Mouse (Mus musculus): ENCODE data around the gene 1700001C19Rik. TPM values are rescaled to one million over a fixed set of nuclear protein-coding genes. Genes with fewer than 3 reads are reported as not detected.

Gene 1700001C19Rik
- polyA plus RNA-seq, 1 experiment from 2014 or later, result 0.45 TPM

DNA sequence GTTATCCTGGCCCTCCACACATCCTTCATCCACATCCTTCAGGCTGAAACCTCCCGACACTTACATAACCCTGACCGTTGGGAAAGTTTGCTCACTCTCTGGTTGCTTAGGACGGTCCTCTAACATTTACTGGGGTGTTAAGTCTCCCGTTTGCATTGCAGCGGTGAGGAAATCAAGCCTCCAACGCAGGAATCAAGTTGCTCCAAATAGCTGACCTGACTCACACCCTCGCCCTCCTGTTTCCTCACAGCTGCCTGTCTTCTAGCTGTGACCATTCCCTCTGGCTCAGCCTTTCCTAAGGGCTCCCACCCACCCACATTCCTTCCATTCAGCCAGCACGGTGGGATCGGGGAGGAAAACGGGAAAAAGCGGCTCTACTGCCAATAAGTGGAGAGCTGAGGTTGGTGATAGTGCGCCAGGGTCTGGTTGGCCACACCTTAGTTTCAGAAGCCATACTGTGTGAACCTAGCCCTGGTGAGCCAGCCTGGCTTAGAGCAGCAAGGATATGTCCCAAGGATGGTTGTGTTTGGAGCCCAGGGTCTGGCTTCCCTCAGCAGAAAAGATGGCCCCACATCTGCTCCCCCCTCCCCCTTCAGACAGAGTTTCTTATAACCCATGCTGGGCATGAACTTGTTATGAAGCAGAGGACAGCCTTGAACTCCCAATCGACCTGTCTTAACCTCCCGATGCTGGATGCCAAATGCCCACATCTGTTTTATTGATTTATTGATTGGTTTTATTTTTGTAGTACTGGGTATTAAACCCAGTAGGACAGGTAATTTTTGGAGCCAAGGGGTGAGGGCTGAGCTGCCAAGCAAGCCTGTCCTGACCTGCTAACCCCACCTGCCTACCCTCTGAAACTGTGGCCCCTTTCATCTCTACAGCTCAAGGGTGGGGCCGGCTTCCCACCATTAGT is 35.5 kb upstream of the 1700001C19Rik start:
- Histone ChIP-seq H3K9me3 (ENCODE audit: control insufficient read depth, low read length) (no peaks in the 10 kb centered on the region), H3K4me2 (replicated peaks; ENCODE audit: low read depth) (no peak overlapping the region), H3K4me1 (replicated peaks; ENCODE audit: control insufficient read depth, insufficient read depth) (peaks cover 3% of the 10 kb centered on the region; the same call in 1 of the 2 replicates), H3K27me3 (ENCODE audit: control insufficient read depth, insufficient read depth, low read length) (no peaks in the 10 kb centered on the region), H3K4me3 (ENCODE audit: low read depth, low read length) (no peak overlapping the region), H3K36me3 (ENCODE audit: control insufficient read depth, insufficient read depth, low read length) (no peaks in the 10 kb centered on the region), H3K27ac (replicated peaks) (peak overlapping the region; percentile 76), H3K9ac (ENCODE audit: low read length) (no peak overlapping the region)
- no peak for TF ChIP-seq EP300 (optimal IDR thresholded peaks at IDR 0.05)
- no peak for TF ChIP-seq CTCF (IDR thresholded peaks at IDR 0.05; ENCODE audit: low read depth)
- DNase-seq (ENCODE audit: low spot score) (no peak), ATAC-seq (ENCODE audit: low FRiP score, low TSS enrichment) (no peak; the same call in 1 of the 2 replicates)
- WGBS, result 23% methylated on average over 15 of the region's 15 CpGs

DNA sequence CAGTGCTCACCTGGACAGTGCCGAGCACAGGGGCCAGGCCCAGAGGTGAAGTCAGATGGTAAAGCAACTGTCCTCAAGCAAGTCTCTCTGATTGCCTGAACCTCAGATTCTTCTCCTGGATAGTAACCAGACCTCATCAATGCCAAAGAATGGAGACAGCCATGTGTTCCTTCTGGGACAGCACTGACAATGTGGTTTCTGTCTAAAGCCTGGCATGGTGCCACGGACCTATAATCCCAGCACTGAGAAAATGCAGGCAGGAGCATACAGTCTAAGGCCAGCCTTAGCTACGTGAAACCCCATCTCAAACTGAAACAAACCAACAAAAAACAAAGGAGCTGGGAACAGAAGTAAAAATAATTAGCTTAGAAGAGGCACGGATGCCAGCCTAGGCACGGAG is 33.5 kb upstream of the 1700001C19Rik start:
- 39% methylated on average over 5 of the region's 5 CpGs for WGBS
- Histone ChIP-seq H3K27ac (replicated peaks) (0 out of 2 replicates have a peak overlapping the region, but pooled peaks have one; percentile 41), H3K27me3 (ENCODE audit: control insufficient read depth, insufficient read depth, low read length) (no peaks in the 10 kb centered on the region), H3K4me2 (replicated peaks; ENCODE audit: low read depth) (no peak overlapping the region), H3K36me3 (ENCODE audit: control insufficient read depth, insufficient read depth, low read length) (no peaks in the 10 kb centered on the region), H3K4me1 (replicated peaks; ENCODE audit: control insufficient read depth, insufficient read depth) (peaks cover 3% of the 10 kb centered on the region; the same call in 1 of the 2 replicates), H3K9me3 (ENCODE audit: control insufficient read depth, low read length) (no peaks in the 10 kb centered on the region), H3K9ac (ENCODE audit: low read length) (no peak overlapping the region), H3K4me3 (ENCODE audit: low read depth, low read length) (no peak overlapping the region)
- no peak for DNase-seq (ENCODE audit: low spot score)
- TF ChIP-seq CTCF (IDR thresholded peaks at IDR 0.05; ENCODE audit: low read depth), result no peak
- no peak for TF ChIP-seq EP300 (optimal IDR thresholded peaks at IDR 0.05)
- no peak for ATAC-seq (ENCODE audit: low FRiP score, low TSS enrichment)

GRCm38 (mm10) chr17:47470121-47470520 is 32.9 kb upstream of the 1700001C19Rik start:
- H3K9me3 ChIP-seq (ENCODE audit: control insufficient read depth, low read length), result no peaks in the 10 kb centered on the region
- DNase-seq (ENCODE audit: low spot score) (no peak), ATAC-seq (ENCODE audit: low FRiP score, low TSS enrichment) (no peak)
- peaks cover 3% of the 10 kb centered on the region; the same call in 1 of the 2 replicates for H3K4me1 ChIP-seq (replicated peaks; ENCODE audit: control insufficient read depth, insufficient read depth)
- H3K36me3 ChIP-seq (ENCODE audit: control insufficient read depth, insufficient read depth, low read length), result no peaks in the 10 kb centered on the region
- no peak overlapping the region for H3K27ac ChIP-seq (replicated peaks)
- no peak overlapping the region for H3K4me3 ChIP-seq (ENCODE audit: low read depth, low read length)
- H3K27me3 ChIP-seq (ENCODE audit: control insufficient read depth, insufficient read depth, low read length), result no peaks in the 10 kb centered on the region
- H3K4me2 ChIP-seq (replicated peaks; ENCODE audit: low read depth), result no peak overlapping the region
- WGBS, result 57% methylated on average over 4 of the region's 4 CpGs
- H3K9ac ChIP-seq (ENCODE audit: low read length), result no peak overlapping the region
- TF ChIP-seq CTCF (IDR thresholded peaks at IDR 0.05; ENCODE audit: low read depth), result no peak
- no peak for TF ChIP-seq EP300 (optimal IDR thresholded peaks at IDR 0.05)

- H3K36me3 ChIP-seq (ENCODE audit: control insufficient read depth, insufficient read depth, low read length), result no peaks in the 10 kb centered on the region
- H3K9me3 ChIP-seq (ENCODE audit: control insufficient read depth, low read length), result no peaks in the 10 kb centered on the region
- peaks cover 3% of the 10 kb centered on the region; the same call in 1 of the 2 replicates for H3K4me1 ChIP-seq (replicated peaks; ENCODE audit: control insufficient read depth, insufficient read depth)
- WGBS, result 90% methylated on average over 4 of the region's 4 CpGs
- ATAC-seq (ENCODE audit: low FRiP score, low TSS enrichment) (no peak), DNase-seq (ENCODE audit: low spot score) (no peak)
- H3K4me3 ChIP-seq (ENCODE audit: low read depth, low read length), result no peak overlapping the region
- no peak overlapping the region for H3K9ac ChIP-seq (ENCODE audit: low read length)
- H3K27me3 ChIP-seq (ENCODE audit: control insufficient read depth, insufficient read depth, low read length), result no peaks in the 10 kb centered on the region
- TF ChIP-seq EP300 (optimal IDR thresholded peaks at IDR 0.05) (no peak), CTCF (IDR thresholded peaks at IDR 0.05; ENCODE audit: low read depth) (no peak)
- no peak overlapping the region for H3K4me2 ChIP-seq (replicated peaks; ENCODE audit: low read depth)
- no peak overlapping the region for H3K27ac ChIP-seq (replicated peaks)
Measured at GRCm38 (mm10) chr17:47469642-47470041, 32.5 kb upstream of the 1700001C19Rik start.

GRCm38 (mm10) chr17:47468466-47468865 is 31.3 kb upstream of the 1700001C19Rik start:
- no peak overlapping the region for H3K27ac ChIP-seq (replicated peaks)
- H3K9me3 ChIP-seq (ENCODE audit: control insufficient read depth, low read length), result no peaks in the 10 kb centered on the region
- H3K9ac ChIP-seq (ENCODE audit: low read length), result no peak overlapping the region
- H3K4me1 ChIP-seq (replicated peaks; ENCODE audit: control insufficient read depth, insufficient read depth), result peaks cover 3% of the 10 kb centered on the region; the same call in 1 of the 2 replicates
- TF ChIP-seq CTCF (IDR thresholded peaks at IDR 0.05; ENCODE audit: low read depth), result peak; percentile 29
- TF ChIP-seq EP300 (optimal IDR thresholded peaks at IDR 0.05), result no peak
- no peak for DNase-seq (ENCODE audit: low spot score)
- H3K4me3 ChIP-seq (ENCODE audit: low read depth, low read length), result peak overlapping the region; percentile 24; the same call in 1 of the 2 replicates
- H3K4me2 ChIP-seq (replicated peaks; ENCODE audit: low read depth), result peak overlapping the region; percentile 34
- WGBS, result 35% methylated on average over 34 of the region's 34 CpGs
- H3K36me3 ChIP-seq (ENCODE audit: control insufficient read depth, insufficient read depth, low read length), result no peaks in the 10 kb centered on the region
- H3K27me3 ChIP-seq (ENCODE audit: control insufficient read depth, insufficient read depth, low read length), result no peaks in the 10 kb centered on the region
- no peak for ATAC-seq (ENCODE audit: low FRiP score, low TSS enrichment)

GRCm38 (mm10) chr17:47468063-47468462 is 30.9 kb upstream of the 1700001C19Rik start:
- no peak for DNase-seq (ENCODE audit: low spot score)
- 36% methylated on average over 13 of the region's 14 CpGs for WGBS
- Histone ChIP-seq H3K36me3 (ENCODE audit: control insufficient read depth, insufficient read depth, low read length) (no peaks in the 10 kb centered on the region), H3K4me3 (ENCODE audit: low read depth, low read length) (peak overlapping the region; percentile 24; the same call in 1 of the 2 replicates), H3K9me3 (ENCODE audit: control insufficient read depth, low read length) (no peaks in the 10 kb centered on the region), H3K9ac (ENCODE audit: low read length) (no peak overlapping the region), H3K27me3 (ENCODE audit: control insufficient read depth, insufficient read depth, low read length) (no peaks in the 10 kb centered on the region), H3K27ac (replicated peaks) (no peak overlapping the region), H3K4me1 (replicated peaks; ENCODE audit: control insufficient read depth, insufficient read depth) (peaks cover 3% of the 10 kb centered on the region; the same call in 1 of the 2 replicates), H3K4me2 (replicated peaks; ENCODE audit: low read depth) (peak overlapping the region; percentile 34)
- ATAC-seq (ENCODE audit: low FRiP score, low TSS enrichment), result no peak
- no peak for TF ChIP-seq EP300 (optimal IDR thresholded peaks at IDR 0.05)
